Mouse (Mus musculus) A20 (cell line): Measurements from ENCODE around the gene Ccr10.

Source experiments
- DNase-seq: peaks from one replicate; pipeline ENCODE4 v3.0.0-alpha.2; 2011; ENCODE audit warnings: low read depth, low spot score

The Ccr10 gene

GRCm38 (mm10) chr11:101188166-101188805 is 13.0 kb upstream of the Ccr10 start:
- no peak for DNase-seq

- DNase-seq = no peak
Measured at GRCm38 (mm10) chr11:101187541-101187940, 12.3 kb upstream of the Ccr10 start.

- DNase-seq = no peak
Measured at GRCm38 (mm10) chr11:101186526-101187247, 11.4 kb upstream of the Ccr10 start.

DNA sequence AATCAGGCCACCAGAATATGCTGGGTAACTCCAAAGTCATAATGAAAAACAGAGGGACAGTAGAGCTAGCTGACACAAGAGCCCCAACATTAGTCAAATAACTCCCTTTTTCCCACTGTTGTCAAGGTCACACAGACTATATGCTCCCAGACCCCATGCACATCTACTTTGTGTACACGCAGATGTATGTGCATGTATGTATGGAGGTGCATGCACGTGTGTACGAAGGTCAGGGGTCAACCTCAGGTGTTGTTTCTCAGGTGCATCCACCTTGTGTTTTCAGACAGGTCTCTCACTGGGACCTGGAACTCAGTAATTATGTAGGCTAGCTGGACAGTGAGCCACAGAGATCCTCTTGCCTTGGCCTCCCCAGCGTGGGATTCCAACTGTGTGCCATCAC is 10.2 kb upstream of the Ccr10 start:
- no peak for DNase-seq

DNA sequence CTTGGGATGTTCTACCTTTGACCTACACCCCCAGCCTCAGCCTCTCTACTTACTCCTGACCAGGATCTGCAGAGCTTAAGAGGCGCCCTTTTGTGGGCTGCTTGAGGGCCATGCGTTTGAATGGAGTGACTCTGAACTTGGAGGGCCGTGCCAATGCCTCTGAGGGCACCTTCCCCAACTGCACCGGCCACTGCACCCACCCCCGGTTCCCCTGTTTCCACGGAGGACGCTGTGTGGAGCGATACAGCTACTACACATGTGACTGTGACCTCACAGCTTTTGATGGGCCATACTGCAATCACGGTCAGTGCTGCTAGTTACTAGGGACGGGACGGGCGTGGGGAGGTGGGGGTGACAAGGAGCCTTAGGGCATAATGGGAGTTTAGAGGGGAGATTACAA is 9.7 kb upstream of the Ccr10 start:
- DNase-seq = no peak

DNA sequence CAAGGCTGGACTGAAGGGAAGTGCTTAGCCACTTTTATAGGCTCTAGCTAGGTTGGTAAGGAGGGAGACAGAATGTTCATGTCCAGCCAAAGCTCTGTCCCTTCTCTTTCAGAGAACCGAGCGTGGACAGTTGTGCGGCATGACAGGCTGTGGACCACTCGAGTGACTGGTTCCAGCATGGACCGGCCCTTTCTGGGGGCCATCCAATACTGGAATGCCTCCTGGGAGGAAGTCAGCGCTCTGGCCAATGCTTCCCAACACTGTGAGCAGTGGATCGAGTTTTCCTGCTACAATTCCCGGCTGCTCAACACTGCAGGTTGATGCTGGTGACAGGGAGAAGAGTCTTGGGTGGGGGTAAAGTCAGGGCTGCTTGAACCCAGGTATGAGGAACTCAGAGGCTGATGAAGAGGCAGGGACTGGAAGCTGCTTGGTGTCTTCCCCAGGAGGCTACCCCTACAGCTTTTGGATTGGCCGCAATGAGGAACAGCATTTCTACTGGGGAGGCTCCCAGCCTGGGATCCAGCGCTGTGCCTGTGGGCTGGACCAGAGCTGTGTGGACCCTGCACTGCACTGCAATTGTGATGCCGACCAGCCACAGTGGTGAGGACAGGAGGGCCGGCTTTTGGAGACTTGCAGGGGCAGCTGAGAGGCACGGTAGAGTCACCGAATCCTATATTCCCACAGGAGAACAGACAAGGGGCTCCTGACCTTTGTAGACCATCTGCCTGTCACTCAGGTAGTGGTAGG is 7.7 kb upstream of the Ccr10 start:
- no peak for DNase-seq

DNA sequence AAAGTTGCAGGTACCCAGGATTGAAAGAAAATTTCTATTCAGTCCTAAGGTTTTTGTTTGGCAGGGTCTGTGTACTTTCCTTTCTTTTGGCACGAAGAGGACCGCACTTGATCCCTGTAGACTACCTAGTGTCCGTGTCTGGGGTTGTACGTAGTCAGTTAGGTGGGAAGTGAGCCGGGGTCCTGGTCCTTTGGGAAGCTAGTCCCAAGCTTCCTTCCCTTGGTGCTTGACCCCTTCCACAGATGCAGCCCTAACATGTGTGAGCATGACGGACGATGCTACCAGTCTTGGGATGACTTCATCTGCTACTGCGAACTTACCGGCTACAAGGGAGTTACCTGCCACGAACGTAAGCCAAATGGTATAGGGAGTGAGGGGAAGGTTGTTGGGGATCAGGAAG is 6.7 kb upstream of the Ccr10 start:
- DNase-seq = no peak

DNA sequence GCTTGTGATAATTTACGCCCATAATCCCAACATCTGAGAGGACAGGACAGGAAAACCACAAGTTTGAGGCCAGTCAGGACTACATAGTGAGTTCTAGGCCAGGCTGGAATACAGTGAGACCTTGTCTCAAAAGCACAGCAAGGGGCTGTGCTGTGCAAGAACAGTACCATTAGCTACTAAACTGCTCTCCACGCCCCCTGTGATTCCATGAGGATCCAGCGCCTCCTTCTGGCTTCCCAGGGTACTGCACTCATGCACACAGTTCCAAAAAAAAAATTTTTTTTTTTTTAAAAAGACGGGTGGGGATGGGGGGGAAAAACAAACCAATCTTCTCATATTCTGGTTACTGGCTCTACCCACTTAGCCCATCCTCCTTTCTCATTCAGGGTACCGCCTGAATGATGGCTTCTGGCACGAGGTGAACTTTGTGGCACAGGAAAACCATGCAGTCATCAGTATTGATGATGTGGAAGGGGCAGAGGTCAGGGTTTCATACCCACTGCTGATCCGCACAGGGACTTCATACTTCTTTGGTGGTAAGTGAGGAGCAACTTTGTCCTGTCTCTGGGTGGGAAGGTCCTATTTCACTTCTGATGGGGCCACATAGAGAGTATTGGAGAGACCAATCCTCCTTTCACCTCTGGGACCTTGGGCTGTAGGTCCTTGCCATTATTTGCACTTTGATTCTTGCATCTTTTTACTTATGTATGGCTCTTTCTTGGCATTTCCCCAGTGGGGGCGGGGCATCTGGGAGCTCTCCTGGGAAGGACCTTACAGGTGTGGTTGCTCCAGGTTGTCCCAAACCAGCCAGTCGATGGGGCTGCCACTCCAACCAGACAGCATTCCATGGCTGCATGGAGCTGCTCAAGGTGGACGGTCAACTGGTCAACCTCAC is 5.8 kb upstream of the Ccr10 start:
- no peak for DNase-seq

GRCm38 (mm10) chr11:101180261-101180660 is 5.0 kb upstream of the Ccr10 start:
- no peak for DNase-seq

DNA sequence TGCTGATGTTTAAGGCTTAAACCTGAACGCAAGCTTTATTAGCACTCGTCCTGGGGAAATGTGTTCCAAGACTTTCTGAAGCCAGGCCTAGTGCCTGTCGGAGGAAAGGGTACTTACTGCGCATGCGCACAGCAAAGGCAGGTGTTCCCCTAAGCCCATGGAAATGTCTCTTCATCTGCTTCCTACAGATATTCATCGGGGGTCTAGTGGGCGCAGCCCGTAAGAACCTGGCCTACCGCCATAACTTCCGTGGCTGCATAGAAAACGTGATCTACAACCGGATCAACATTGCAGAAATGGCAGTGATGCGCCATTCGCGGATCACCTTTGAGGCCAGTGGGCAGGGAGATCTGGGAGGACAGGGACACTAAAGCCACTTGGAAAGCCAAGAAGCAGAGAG is 4.1 kb upstream of the Ccr10 start:
- no peak for DNase-seq

DNA sequence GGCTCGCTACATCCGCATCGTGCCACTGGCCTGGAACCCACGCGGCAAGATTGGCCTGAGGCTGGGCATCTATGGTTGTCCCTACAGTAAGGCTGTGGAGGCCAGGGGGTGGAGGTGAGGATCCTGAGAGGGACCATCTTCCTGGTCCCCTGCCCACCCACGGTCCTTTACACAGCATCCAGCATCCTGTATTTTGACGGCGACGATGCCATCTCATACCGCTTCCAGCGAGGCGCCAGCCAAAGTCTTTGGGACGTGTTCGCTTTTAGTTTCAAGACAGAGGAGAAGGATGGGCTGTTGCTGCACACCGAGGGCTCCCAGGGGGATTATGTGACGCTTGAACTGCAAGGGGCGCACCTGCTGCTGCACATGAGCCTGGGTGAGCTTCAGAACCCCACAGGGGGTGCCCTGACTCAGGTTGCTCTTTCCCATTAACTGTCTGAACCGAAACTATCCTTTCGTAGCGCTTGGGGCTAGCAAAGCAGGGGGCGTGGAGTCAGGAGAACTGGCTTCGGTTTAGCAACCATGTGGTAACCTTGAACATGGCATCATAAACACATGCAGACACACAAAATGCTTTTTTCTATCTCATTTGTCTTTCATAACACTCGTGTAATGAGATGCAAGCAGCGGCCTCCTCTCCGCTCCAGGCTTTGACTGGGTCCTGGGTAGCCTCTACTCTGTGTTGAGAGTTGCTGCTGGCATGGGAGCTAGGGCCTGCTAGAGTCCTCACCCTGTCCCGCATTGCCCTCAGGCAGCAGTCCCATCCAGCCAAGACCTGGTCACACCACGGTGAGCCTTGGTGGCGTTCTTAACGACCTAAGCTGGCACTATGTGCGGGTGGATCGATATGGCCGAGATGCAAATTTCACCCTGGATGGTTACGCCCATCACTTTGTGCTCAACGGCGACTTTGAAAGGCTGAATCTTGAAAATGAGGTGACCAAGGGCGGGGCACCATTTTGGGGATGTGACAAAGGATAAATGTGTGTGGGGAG is 3.1 kb upstream of the Ccr10 start:
- peak; percentile 89 for DNase-seq

- peak; percentile 95 for DNase-seq
Measured at GRCm38 (mm10) chr11:101176933-101177773, 1.9 kb upstream of the Ccr10 start.

DNA sequence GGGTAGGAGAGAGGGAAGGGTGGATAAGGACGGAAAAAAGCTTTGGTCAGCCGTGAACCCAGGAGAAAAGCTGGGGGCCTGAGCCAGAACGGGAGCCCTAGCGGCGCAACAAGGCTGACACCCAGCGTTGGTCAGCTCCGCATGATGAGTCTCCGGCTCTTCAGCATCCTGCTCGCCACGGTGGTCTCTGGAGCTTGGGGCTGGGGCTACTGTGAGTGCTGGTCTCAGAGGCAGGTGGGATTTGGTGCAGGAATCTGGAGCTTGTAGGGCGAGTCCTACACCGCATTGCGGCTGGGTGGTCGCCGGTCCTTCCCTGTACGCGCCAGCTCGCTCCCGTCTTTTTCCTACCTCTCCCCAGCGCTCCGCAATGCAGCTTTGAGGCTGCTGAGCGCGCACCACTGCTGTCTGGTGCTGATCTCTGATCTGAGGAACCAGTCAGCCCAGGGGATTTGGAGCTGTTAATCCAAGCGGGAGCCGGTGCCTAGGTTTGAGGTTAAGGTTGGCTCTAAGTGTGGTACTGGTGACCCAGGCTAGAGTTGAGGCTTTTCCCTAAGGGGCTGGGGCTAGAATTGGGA is 961 bp upstream of the Ccr10 start:
- DNase-seq = peak; percentile 81

- DNase-seq = peak; percentile 89
Measured at GRCm38 (mm10) chr11:101175636-101176116, 433 bp upstream of the Ccr10 start.

DNA sequence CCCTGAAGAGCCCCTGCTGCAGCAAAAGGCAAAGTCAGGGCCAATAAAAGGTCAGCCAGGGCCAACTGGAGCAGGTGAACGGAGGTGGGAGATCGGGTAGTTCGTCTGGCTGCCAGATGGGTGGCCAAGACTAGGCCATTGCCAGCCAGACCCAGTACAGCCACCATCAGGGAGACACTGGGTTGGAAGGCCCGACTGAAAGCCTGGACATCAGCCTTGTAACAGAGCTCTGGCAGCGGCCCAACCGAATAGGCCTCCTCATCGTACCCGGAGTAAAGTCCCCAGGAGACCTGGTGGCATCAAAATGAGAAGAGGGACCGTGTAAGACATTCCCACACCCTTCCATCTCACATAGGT is 876 bp downstream of the Ccr10 start:
- DNase-seq = peak; percentile 65

DNA sequence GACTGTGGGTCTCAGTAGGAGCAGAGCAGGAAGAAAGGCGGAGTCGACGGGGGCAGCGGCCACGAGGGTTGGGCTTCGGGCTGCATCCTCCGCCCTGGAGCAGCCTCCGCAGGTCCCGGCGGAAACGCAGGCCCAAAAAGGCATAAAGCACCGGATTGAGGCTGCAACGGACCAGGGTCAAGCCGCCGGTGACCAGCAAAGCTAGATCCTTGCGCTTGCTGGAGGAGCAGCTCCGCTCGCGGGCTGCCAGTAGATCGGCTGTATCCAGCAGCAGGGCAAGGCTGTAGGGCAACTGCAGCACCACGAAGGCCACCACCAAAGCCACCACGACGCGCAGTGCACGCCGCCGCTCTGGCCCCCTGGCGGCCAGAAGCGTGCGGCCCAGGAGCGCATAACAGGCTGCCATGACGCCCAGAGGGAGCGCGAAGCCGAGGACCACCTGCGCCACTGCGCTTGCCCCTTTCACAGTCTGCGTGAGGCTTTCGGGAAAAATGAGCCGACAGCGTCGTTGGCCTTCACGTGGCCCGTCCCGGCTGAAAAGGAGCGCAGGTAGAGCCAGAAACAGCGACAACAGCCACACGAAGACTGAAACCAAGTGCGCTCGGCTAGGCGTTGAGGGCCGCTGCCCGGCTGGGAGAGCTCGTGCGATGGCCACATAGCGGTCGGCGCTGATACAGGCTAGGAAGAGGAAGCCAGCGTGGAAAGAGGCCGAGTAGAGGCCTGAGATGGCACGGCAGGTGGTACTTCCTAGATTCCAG is 1.4 kb downstream of the Ccr10 start:
- DNase-seq = peak; percentile 95

DNA sequence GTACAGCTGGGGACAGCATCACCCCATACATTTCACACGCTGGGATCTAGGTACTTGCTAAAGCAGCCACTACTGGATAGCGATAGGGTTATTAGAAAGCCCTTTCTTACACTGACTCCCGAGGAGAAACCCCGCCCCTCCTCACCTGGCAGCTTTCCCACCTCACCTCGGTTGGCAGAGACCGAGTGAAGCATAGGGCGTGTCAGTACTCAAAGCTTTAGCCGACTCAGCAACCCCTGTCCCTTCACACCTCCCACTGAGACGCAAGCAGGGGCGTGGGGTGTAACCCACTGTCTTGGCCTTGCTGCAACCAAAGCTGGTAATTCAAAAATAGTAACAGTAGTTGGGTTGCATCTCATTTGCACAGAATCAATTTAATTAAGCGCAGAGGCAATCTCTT is 2.1 kb downstream of the Ccr10 start:
- no peak for DNase-seq

- DNase-seq = no peak
Measured at GRCm38 (mm10) chr11:101172434-101172815, 2.8 kb downstream of the Ccr10 start.
